Mouse (Mus musculus): ENCODE measurements at regions not wholly inside any gene's neighbourhood (a gene's known extent, or its start where the extent isn't known, plus 50 kb on each side); places are given as distances from the start of the nearest gene placed in this dataset.

GRCm38 (mm10) chr2:51788896-51789295 lies 146.1 kb downstream of the Rbm43 start:
- TF ChIP-seq POLR2A (IDR thresholded peaks at IDR 0.05; ENCODE audit: insufficient read depth, low read depth, low read length) (no peak), CTCF (IDR thresholded peaks at IDR 0.05) (no peak), EP300 (IDR thresholded peaks at IDR 0.05; ENCODE audit: insufficient read depth, low read depth, low read length) (no peak)
